Mouse (Mus musculus) forebrain, embryonic 11.5 days (tissue): Measurements from ENCODE around the gene Ndufaf7. TPM values are rescaled to one million over a fixed set of nuclear protein-coding genes. Genes with fewer than 3 reads are reported as not detected.

ENCODE experiments used
- polyA plus RNA-seq: library from polyadenylated mRNA; unstranded; fragments of >200 nt; fragmentation: Nextera tagmentation; extraction: Ambion mirVana; gene quantifications from 2 replicates; pipeline ENCODE4 v1.2.1, GENCODE M21; 2014

The Ndufaf7 gene
- polyA plus RNA-seq, 1 experiment from 2014 or later = 46.1 TPM

Other genes starting within 250 kb of the Ndufaf7 start
- gene Strn, start 199.9 kb upstream of the Ndufaf7 start, polyA plus RNA-seq = 6.7 and 8.5 TPM in 2 replicates
- 18.3 and 19.8 TPM in 2 replicates for gene Heatr5b, start 101.8 kb upstream of the Ndufaf7 start, polyA plus RNA-seq
- gene Gpatch11, start 101.6 kb upstream of the Ndufaf7 start, polyA plus RNA-seq = 34.7 and 38.0 TPM in 2 replicates
- 6.5 and 7.5 TPM in 2 replicates for gene Eif2ak2, start 54.6 kb upstream of the Ndufaf7 start, polyA plus RNA-seq
- gene Sult6b1, start 30.1 kb upstream of the Ndufaf7 start, polyA plus RNA-seq = 0.33 TPM in 1 of 2 replicates, not detected in the other
- gene Cebpzos, start 20.6 kb upstream of the Ndufaf7 start, polyA plus RNA-seq = 98.7 and 121 TPM in 2 replicates
- gene Cebpz, start 70 bp upstream of the Ndufaf7 start, polyA plus RNA-seq = 57.6 and 59.9 TPM in 2 replicates
- 55.5 and 60.5 TPM in 2 replicates for gene Prkd3, start 83.7 kb downstream of the Ndufaf7 start, polyA plus RNA-seq
- gene Qpct, start 114.8 kb downstream of the Ndufaf7 start, polyA plus RNA-seq = 6.7 and 7.6 TPM in 2 replicates